Mouse (Mus musculus) cortical plate, adult 2 months (tissue): ENCODE measurements around the gene Mal.
A peak's percentile ranks its signal among the peaks of the same experiment; 100 is the strongest.

Experiments used
- CTCF ChIP-seq: fragments of 200-500 bp; IDR thresholded peaks from 2 replicates; pipeline ENCODE4 v1.5.1; 2011; ENCODE audit warnings: mild to moderate bottlenecking, control low read depth, low read length; ENCODE audit not compliant: insufficient read depth; ENCODE audit errors: extremely low read depth
- POLR2A ChIP-seq: fragments of 200-500 bp; IDR thresholded peaks from 2 replicates; pipeline ENCODE4 v1.6.1; 2011; ENCODE audit warnings: mild to moderate bottlenecking, low read length, control low read depth; ENCODE audit not compliant: insufficient read depth; ENCODE audit errors: extremely low read depth

- TF ChIP-seq CTCF: 0 out of 2 replicates have a peak, but pooled peaks have one; percentile 19
- TF ChIP-seq POLR2A: no peak
Observed at GRCm38 (mm10) chr2:127667843-127668506, 11.5 kb upstream of the Mal start.
